Mouse (Mus musculus) forebrain, embryonic 16.5 days (tissue): ENCODE measurements around the gene Alyref. TPM values are rescaled to one million over a fixed set of nuclear protein-coding genes. Genes with fewer than 3 reads are reported as not detected.

ENCODE experiments used
- ATAC-seq: fragments of 200-750 bp; cut with Nextera tagmentation; 2 replicates; pipeline ENCODE4 v1.8.0; 2017; ENCODE audit warnings: mild to moderate bottlenecking, moderate library complexity
- H3K27ac ChIP-seq: fragments of 300-500 bp; sonication (generic); 2 replicates; pipeline ENCODE4 v1.5.1; 2014; ENCODE audit warnings: low read length, control low read depth
- H3K27me3 ChIP-seq: fragments of 300-500 bp; sonication (generic); replicated peaks from 2 replicates; pipeline ENCODE4 v1.6.1; 2014; ENCODE audit warnings: low read length; ENCODE audit not compliant: control insufficient read depth, insufficient read depth
- H3K36me3 ChIP-seq: fragments of 300-500 bp; sonication (generic); 2 replicates; pipeline ENCODE4 v1.6.1; 2014; ENCODE audit not compliant: control insufficient read depth, insufficient read depth
- H3K4me1 ChIP-seq: fragments of 300-500 bp; sonication (generic); replicated peaks from 2 replicates; pipeline ENCODE4 v1.6.1; 2014; ENCODE audit warnings: low read length; ENCODE audit not compliant: control insufficient read depth, insufficient read depth
- H3K4me2 ChIP-seq: fragments of 300-500 bp; sonication (generic); 2 replicates; pipeline ENCODE4 v1.6.1; 2014; ENCODE audit warnings: mild to moderate bottlenecking, low read length, control low read depth
- H3K4me3 ChIP-seq: fragments of 300-500 bp; sonication (generic); replicated peaks from 2 replicates; pipeline ENCODE4 v1.5.1; 2014; ENCODE audit warnings: mild to moderate bottlenecking, low read length, control low read depth
- H3K9ac ChIP-seq: fragments of 300-500 bp; sonication (generic); replicated peaks from 2 replicates; pipeline ENCODE4 v1.6.1; 2014; ENCODE audit warnings: low read depth, low read length, control low read depth
- H3K9me3 ChIP-seq: fragments of 300-500 bp; sonication (generic); 2 replicates; pipeline ENCODE4 v1.6.1; 2016; ENCODE audit warnings: low read length; ENCODE audit not compliant: control insufficient read depth
- WGBS: fragments of 180-500 bp; shearing (Covaris S2); extraction: QIAGEN DNeasy Blood & Tissue Kit; methylation state at CpG from one replicate; pipeline ENCODE4 v1.1.7; 2014; 5-methylcytosine and 5-hydroxymethylcytosine counted together
- polyA plus RNA-seq: library from polyadenylated mRNA; unstranded; fragments of >200 nt; fragmentation: Nextera tagmentation; extraction: Ambion mirVana; gene quantifications from 2 replicates; pipeline ENCODE4 v1.2.1, GENCODE M21; 2015

Gene Alyref
- 287 and 320 TPM in 2 replicates for polyA plus RNA-seq

GRCm38 (mm10) chr11:120598283-120598989 is at the start of gene Alyref, which contains the start of gene Anapc11:
Alyref (minus strand) TSS chr11:120598365.
Anapc11 (plus strand) TSS chr11:120598421.
- Histone ChIP-seq H3K27me3 (no peaks in the 10 kb centered on the region), H3K4me2 (peak within 1 kb of the TSS; percentile 85), H3K9ac (peak within 1 kb of the TSS; percentile 94), H3K9me3 (no peaks in the 10 kb centered on the region), H3K4me3 (peak within 1 kb of the TSS; percentile 93), H3K36me3 (peaks cover 20% of the 10 kb centered on the region), H3K27ac (peak within 1 kb of the TSS; percentile 78), H3K4me1 (peaks cover 25% of the 10 kb centered on the region)
- peak; percentile 100 for ATAC-seq
- under 1% methylated on average over 84 of the region's 88 CpGs for WGBS

- Histone ChIP-seq H3K9me3 (no peaks in the 10 kb centered on the region), H3K4me2 (no peak overlapping the region), H3K4me1 (peaks cover 17% of the 10 kb centered on the region), H3K27me3 (no peaks in the 10 kb centered on the region), H3K27ac (no peak overlapping the region), H3K36me3 (no peaks in the 10 kb centered on the region), H3K9ac (no peak overlapping the region), H3K4me3 (no peak overlapping the region)
- WGBS, result 81% methylated on average over 35 of the region's 35 CpGs
- ATAC-seq, result no peak
Observed at GRCm38 (mm10) chr11:120647047-120647830, 49.1 kb upstream of the Alyref start.

- ATAC-seq, result peak; percentile 100
- no peaks in the 10 kb centered on the region for H3K9me3 ChIP-seq
- peak within 1 kb of the TSS; percentile 98 for H3K4me2 ChIP-seq
- H3K9ac ChIP-seq, result peak within 1 kb of the TSS; percentile 79
- H3K4me1 ChIP-seq, result peaks cover 17% of the 10 kb centered on the region
- H3K27me3 ChIP-seq, result no peaks in the 10 kb centered on the region
- H3K27ac ChIP-seq, result peak within 1 kb of the TSS; percentile 47; the same call in 1 of the 2 replicates
- H3K36me3 ChIP-seq, result no peaks in the 10 kb centered on the region
- H3K4me3 ChIP-seq, result peak within 1 kb of the TSS; percentile 62
- WGBS, result 1% methylated on average over 15 of the region's 15 CpGs
Observed at GRCm38 (mm10) chr11:120643601-120643987, 45.4 kb upstream of the Alyref start, which contains the start of gene Pycr1. Pycr1 (minus strand) TSS chr11:120643769.

GRCm38 (mm10) chr11:120642939-120643600 is 44.9 kb upstream of the Alyref start:
- peak overlapping the region; percentile 47; the same call in 1 of the 2 replicates for H3K27ac ChIP-seq
- no peaks in the 10 kb centered on the region for H3K36me3 ChIP-seq
- H3K4me2 ChIP-seq, result peak overlapping the region; percentile 98
- H3K4me1 ChIP-seq, result peaks cover 15% of the 10 kb centered on the region
- peak overlapping the region; percentile 62 for H3K4me3 ChIP-seq
- H3K9me3 ChIP-seq, result no peaks in the 10 kb centered on the region
- peak overlapping the region; percentile 79 for H3K9ac ChIP-seq
- ATAC-seq, result peak; percentile 56
- WGBS, result 1% methylated on average over 18 of the region's 18 CpGs
- H3K27me3 ChIP-seq, result no peaks in the 10 kb centered on the region

GRCm38 (mm10) chr11:120641869-120642268 is 43.7 kb upstream of the Alyref start:
- Histone ChIP-seq H3K4me3 (no peak overlapping the region), H3K27ac (no peak overlapping the region), H3K27me3 (no peaks in the 10 kb centered on the region), H3K9ac (no peak overlapping the region), H3K36me3 (no peaks in the 10 kb centered on the region), H3K4me2 (no peak overlapping the region), H3K4me1 (peaks cover 12% of the 10 kb centered on the region), H3K9me3 (no peaks in the 10 kb centered on the region)
- ATAC-seq, result no peak
- WGBS, result 90% methylated on average over 8 of the region's 8 CpGs

- Histone ChIP-seq H3K4me3 (no peak overlapping the region), H3K27ac (no peak overlapping the region), H3K36me3 (no peaks in the 10 kb centered on the region), H3K4me2 (no peak overlapping the region), H3K9me3 (no peaks in the 10 kb centered on the region), H3K4me1 (peaks cover 12% of the 10 kb centered on the region), H3K27me3 (no peaks in the 10 kb centered on the region), H3K9ac (0 out of 2 replicates have a peak overlapping the region, but pooled peaks have one; percentile 13)
- 66% methylated on average over 9 of the region's 9 CpGs for WGBS
- ATAC-seq, result no peak
Observed at GRCm38 (mm10) chr11:120641255-120641654, 43.1 kb upstream of the Alyref start.

- H3K36me3 ChIP-seq, result no peaks in the 10 kb centered on the region
- ATAC-seq, result no peak
- no peaks in the 10 kb centered on the region for H3K27me3 ChIP-seq
- no peak overlapping the region for H3K4me3 ChIP-seq
- no peak overlapping the region for H3K27ac ChIP-seq
- no peak overlapping the region for H3K9ac ChIP-seq
- WGBS, result 80% methylated on average over 5 of the region's 5 CpGs
- H3K9me3 ChIP-seq, result no peaks in the 10 kb centered on the region
- no peak overlapping the region for H3K4me2 ChIP-seq
- H3K4me1 ChIP-seq, result peaks cover 28% of the 10 kb centered on the region
Observed at GRCm38 (mm10) chr11:120634810-120635209, 36.6 kb upstream of the Alyref start.

- peak within 1 kb of the TSS; percentile 85 for H3K9ac ChIP-seq
- H3K4me2 ChIP-seq, result peak within 1 kb of the TSS; percentile 61
- H3K4me1 ChIP-seq, result peaks cover 31% of the 10 kb centered on the region
- peak within 1 kb of the TSS; percentile 79 for H3K27ac ChIP-seq
- peak within 1 kb of the TSS; percentile 84 for H3K4me3 ChIP-seq
- WGBS, result 11% methylated on average over 58 of the region's 58 CpGs
- peaks cover 6% of the 10 kb centered on the region; the same call in 1 of the 2 replicates for H3K36me3 ChIP-seq
- ATAC-seq, result peak; percentile 95
- H3K27me3 ChIP-seq, result no peaks in the 10 kb centered on the region
- H3K9me3 ChIP-seq, result no peaks in the 10 kb centered on the region
Observed at GRCm38 (mm10) chr11:120633520-120634343, 35.6 kb upstream of the Alyref start, which contains the start of gene Mafg. Mafg (minus strand) TSS chr11:120633600.
